Mouse (Mus musculus): Measurements from ENCODE around the gene Gpn2. TPM values are rescaled to one million over a fixed set of nuclear protein-coding genes. Genes with fewer than 3 reads are reported as not detected.

Gpn2 gene
- polyA plus RNA-seq, 1 experiment from 2014 or later = 23.6 TPM

DNA sequence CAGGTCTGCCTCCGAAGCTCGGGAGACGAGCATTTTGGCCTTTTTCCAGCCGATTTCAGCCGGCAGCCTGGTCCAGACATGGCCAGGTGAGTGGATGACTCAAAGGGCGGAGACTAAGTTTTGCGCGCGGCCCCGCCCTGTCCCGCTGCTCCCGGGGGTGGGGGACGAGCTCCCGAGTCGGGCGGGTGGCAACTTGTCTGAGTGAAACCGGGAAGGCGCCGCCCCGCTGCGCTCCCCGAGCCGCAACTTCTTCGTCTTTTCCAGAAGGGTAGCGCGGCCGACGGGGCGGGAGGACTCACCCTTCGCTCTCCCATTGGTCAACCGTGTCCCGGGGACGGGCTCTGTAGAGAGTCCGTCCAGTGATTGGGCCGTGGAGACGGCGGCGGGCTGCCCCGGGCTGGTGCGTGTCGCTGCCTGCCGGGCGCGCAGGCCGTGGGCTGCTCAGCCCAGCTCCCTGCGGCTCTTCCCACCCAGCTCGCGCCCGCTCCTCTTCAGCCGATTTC lies 15.5 kb downstream of the Gpn2 start:
- WGBS = under 1% methylated on average over 50 of the region's 50 CpGs
- DNase-seq (ENCODE audit: low spot score) = peak; percentile 91
- H3K9ac ChIP-seq (replicated peaks; ENCODE audit: low read length) = peak overlapping the region; percentile 51
- no peaks in the 10 kb centered on the region for H3K9me3 ChIP-seq (replicated peaks; ENCODE audit: control insufficient read depth, low read length)
- H3K27ac ChIP-seq (replicated peaks; ENCODE audit: low read depth, low read length) = no peak overlapping the region
- H3K4me1 ChIP-seq (ENCODE audit: control insufficient read depth, insufficient read depth, low read length) = peaks cover 3% of the 10 kb centered on the region; the same call in 1 of the 2 replicates
- H3K27me3 ChIP-seq (ENCODE audit: control insufficient read depth, insufficient read depth, low read length) = peaks cover 20% of the 10 kb centered on the region
- H3K4me3 ChIP-seq (ENCODE audit: low read depth, low read length) = peak overlapping the region; percentile 46
- H3K4me2 ChIP-seq (ENCODE audit: low read depth, low read length) = peak overlapping the region; percentile 84
- no peaks in the 10 kb centered on the region for H3K36me3 ChIP-seq (replicated peaks; ENCODE audit: control insufficient read depth, insufficient read depth, low read depth, low read length)
- peak; percentile 93 for ATAC-seq (replicated peaks; ENCODE audit: insufficient number of reproducible peaks, low FRiP score, low TSS enrichment, low read depth)

DNA sequence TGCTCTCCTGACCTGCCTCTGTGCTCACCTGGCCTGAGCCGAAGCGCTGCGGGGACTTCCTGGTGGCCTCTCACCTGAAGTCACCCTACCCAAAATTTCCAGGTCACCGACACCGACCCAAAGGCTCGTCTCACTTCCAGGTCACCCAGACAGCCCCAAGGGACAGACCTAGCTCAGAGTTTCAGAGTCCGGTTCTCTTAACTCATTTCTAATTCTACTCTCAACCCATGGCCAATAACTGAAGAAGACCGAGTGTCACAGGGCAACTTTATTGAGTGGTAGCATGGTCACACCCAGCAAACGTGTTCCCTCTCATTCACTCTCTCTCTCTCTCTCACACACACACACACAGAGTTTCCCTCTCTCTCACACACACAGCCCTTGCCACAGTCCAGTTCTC lies 16.1 kb downstream of the Gpn2 start:
- H3K4me3 ChIP-seq (ENCODE audit: low read depth, low read length) = peak overlapping the region; percentile 46
- H3K9me3 ChIP-seq (replicated peaks; ENCODE audit: control insufficient read depth, low read length) = no peaks in the 10 kb centered on the region
- no peak for DNase-seq (ENCODE audit: low spot score)
- no peak for ATAC-seq (replicated peaks; ENCODE audit: insufficient number of reproducible peaks, low FRiP score, low TSS enrichment, low read depth)
- peak overlapping the region; percentile 84 for H3K4me2 ChIP-seq (ENCODE audit: low read depth, low read length)
- peaks cover 3% of the 10 kb centered on the region; the same call in 1 of the 2 replicates for H3K4me1 ChIP-seq (ENCODE audit: control insufficient read depth, insufficient read depth, low read length)
- H3K27ac ChIP-seq (replicated peaks; ENCODE audit: low read depth, low read length) = no peak overlapping the region
- peaks cover 20% of the 10 kb centered on the region for H3K27me3 ChIP-seq (ENCODE audit: control insufficient read depth, insufficient read depth, low read length)
- H3K36me3 ChIP-seq (replicated peaks; ENCODE audit: control insufficient read depth, insufficient read depth, low read depth, low read length) = no peaks in the 10 kb centered on the region
- 16% methylated on average over 9 of the region's 9 CpGs for WGBS
- H3K9ac ChIP-seq (replicated peaks; ENCODE audit: low read length) = peak overlapping the region; percentile 51

DNA sequence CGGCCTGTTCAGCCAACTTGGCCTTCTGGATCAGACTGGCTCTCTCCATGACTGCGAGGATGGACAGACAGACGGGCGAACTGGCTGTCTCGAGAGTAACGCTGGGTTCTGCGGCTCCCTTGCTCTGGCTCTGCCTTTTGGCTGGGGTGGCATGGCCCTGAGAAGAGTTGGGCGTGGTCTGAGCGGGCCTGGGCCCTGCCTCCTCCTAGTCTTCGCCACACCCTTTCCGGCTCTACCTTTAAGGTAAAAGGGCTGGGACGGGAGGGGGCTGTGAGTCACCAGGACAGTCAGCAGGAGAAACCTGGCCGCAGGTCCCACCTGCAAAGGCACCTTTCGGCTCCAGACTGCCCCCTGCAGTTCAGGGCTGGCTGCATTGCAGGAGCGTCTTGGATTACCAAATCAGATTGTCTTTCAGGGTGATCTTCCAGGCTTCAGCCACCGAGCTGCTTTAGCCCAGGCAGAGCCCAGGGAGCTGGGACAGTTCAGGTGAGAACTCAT lies 17.6 kb downstream of the Gpn2 start, which contains the start of gene Sfn:
Sfn (minus strand) TSS at position 448 of the 498 bp plus-strand sequence.
- 2% methylated on average over 16 of the region's 16 CpGs for WGBS
- Histone ChIP-seq H3K27me3 (ENCODE audit: control insufficient read depth, insufficient read depth, low read length) (peaks cover 20% of the 10 kb centered on the region), H3K4me1 (ENCODE audit: control insufficient read depth, insufficient read depth, low read length) (peaks cover 3% of the 10 kb centered on the region; the same call in 1 of the 2 replicates), H3K9me3 (replicated peaks; ENCODE audit: control insufficient read depth, low read length) (no peaks in the 10 kb centered on the region), H3K36me3 (replicated peaks; ENCODE audit: control insufficient read depth, insufficient read depth, low read depth, low read length) (no peaks in the 10 kb centered on the region), H3K27ac (replicated peaks; ENCODE audit: low read depth, low read length) (no peak within 1 kb of the TSS), H3K9ac (replicated peaks; ENCODE audit: low read length) (no peak within 1 kb of the TSS), H3K4me2 (ENCODE audit: low read depth, low read length) (peak within 1 kb of the TSS; percentile 32), H3K4me3 (ENCODE audit: low read depth, low read length) (0 out of 2 replicates have a peak within 1 kb of the TSS, but pooled peaks have one; percentile 3)
- ATAC-seq (replicated peaks; ENCODE audit: insufficient number of reproducible peaks, low FRiP score, low TSS enrichment, low read depth) (no peak), DNase-seq (ENCODE audit: low spot score) (peak; percentile 66)

- no peak for ATAC-seq (replicated peaks; ENCODE audit: insufficient number of reproducible peaks, low FRiP score, low TSS enrichment, low read depth)
- H3K4me3 ChIP-seq (ENCODE audit: low read depth, low read length) = no peak overlapping the region
- WGBS = 89% methylated on average over 5 of the region's 5 CpGs
- no peaks in the 10 kb centered on the region for H3K36me3 ChIP-seq (replicated peaks; ENCODE audit: control insufficient read depth, insufficient read depth, low read depth, low read length)
- H3K4me2 ChIP-seq (ENCODE audit: low read depth, low read length) = no peak overlapping the region
- H3K4me1 ChIP-seq (ENCODE audit: control insufficient read depth, insufficient read depth, low read length) = peaks cover 3% of the 10 kb centered on the region; the same call in 1 of the 2 replicates
- H3K27ac ChIP-seq (replicated peaks; ENCODE audit: low read depth, low read length) = no peak overlapping the region
- DNase-seq (ENCODE audit: low spot score) = no peak
- H3K9me3 ChIP-seq (replicated peaks; ENCODE audit: control insufficient read depth, low read length) = no peaks in the 10 kb centered on the region
- H3K27me3 ChIP-seq (ENCODE audit: control insufficient read depth, insufficient read depth, low read length) = peaks cover 20% of the 10 kb centered on the region
- no peak overlapping the region for H3K9ac ChIP-seq (replicated peaks; ENCODE audit: low read length)
These were observed 18.9 kb downstream of the Gpn2 start for GRCm38 (mm10) chr4:133603056-133603455.

DNA sequence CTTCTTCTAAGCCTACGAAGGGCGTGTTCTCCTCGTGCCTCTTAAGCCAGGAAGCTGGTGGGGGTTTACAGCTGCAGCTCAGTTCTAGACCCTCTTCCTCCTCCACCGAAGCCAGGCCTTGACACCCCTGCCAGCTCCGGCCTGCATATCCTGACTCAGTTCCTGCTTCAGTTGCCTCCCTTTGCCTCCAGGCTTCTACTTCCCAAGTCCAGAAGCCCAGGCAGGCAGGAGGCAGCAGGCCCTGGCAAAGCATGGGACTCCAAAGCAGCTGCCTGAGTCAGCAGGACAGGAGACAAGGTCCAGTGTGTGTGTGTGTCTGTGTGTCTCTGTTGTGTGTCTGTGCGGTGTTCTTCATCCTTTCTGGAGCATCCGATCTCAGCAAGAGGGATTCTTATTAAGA lies 20.0 kb downstream of the Gpn2 start:
- Histone ChIP-seq H3K36me3 (replicated peaks; ENCODE audit: control insufficient read depth, insufficient read depth, low read depth, low read length) (no peaks in the 10 kb centered on the region; the same call in 1 of the 2 replicates), H3K4me1 (ENCODE audit: control insufficient read depth, insufficient read depth, low read length) (peaks cover 3% of the 10 kb centered on the region; the same call in 1 of the 2 replicates), H3K27ac (replicated peaks; ENCODE audit: low read depth, low read length) (no peak overlapping the region), H3K4me3 (ENCODE audit: low read depth, low read length) (no peak overlapping the region), H3K4me2 (ENCODE audit: low read depth, low read length) (no peak overlapping the region), H3K9me3 (replicated peaks; ENCODE audit: control insufficient read depth, low read length) (no peaks in the 10 kb centered on the region), H3K9ac (replicated peaks; ENCODE audit: low read length) (no peak overlapping the region), H3K27me3 (ENCODE audit: control insufficient read depth, insufficient read depth, low read length) (peaks cover 15% of the 10 kb centered on the region)
- DNase-seq (ENCODE audit: low spot score) (no peak), ATAC-seq (replicated peaks; ENCODE audit: insufficient number of reproducible peaks, low FRiP score, low TSS enrichment, low read depth) (no peak)
- 86% methylated on average over 7 of the region's 7 CpGs for WGBS

- H3K27ac ChIP-seq (replicated peaks; ENCODE audit: low read depth, low read length) = no peak overlapping the region
- WGBS = 49% methylated on average over 6 of the region's 6 CpGs
- H3K4me1 ChIP-seq (ENCODE audit: control insufficient read depth, insufficient read depth, low read length) = peaks cover 3% of the 10 kb centered on the region; the same call in 1 of the 2 replicates
- H3K4me2 ChIP-seq (ENCODE audit: low read depth, low read length) = no peak overlapping the region
- H3K36me3 ChIP-seq (replicated peaks; ENCODE audit: control insufficient read depth, insufficient read depth, low read depth, low read length) = no peaks in the 10 kb centered on the region; the same call in 1 of the 2 replicates
- H3K9me3 ChIP-seq (replicated peaks; ENCODE audit: control insufficient read depth, low read length) = no peaks in the 10 kb centered on the region
- ATAC-seq (replicated peaks; ENCODE audit: insufficient number of reproducible peaks, low FRiP score, low TSS enrichment, low read depth) = no peak
- peak; percentile 29 for DNase-seq (ENCODE audit: low spot score)
- H3K9ac ChIP-seq (replicated peaks; ENCODE audit: low read length) = no peak overlapping the region
- H3K27me3 ChIP-seq (ENCODE audit: control insufficient read depth, insufficient read depth, low read length) = peaks cover 15% of the 10 kb centered on the region
- no peak overlapping the region for H3K4me3 ChIP-seq (ENCODE audit: low read depth, low read length)
These were observed 20.7 kb downstream of the Gpn2 start for GRCm38 (mm10) chr4:133604856-133605255.

DNA sequence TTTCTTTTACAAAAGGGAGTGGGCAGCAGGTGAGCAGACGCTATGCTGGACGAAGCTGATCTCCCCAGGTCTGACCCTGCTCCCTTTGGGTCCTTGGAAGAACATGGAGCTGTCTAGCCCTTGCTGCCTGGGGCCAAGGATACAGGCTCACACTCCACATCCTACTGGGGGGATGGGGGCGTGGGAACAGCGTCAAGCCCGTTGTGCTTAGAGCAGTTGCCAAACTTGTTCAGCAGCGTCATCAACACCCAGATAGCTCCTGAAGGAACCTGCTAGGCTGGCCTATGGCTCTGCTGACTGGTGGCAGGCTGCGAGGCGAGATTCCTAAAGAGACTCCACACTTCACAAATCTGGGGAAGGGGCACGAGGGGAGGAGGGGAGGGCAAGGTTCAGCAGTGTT lies 21.2 kb downstream of the Gpn2 start:
- Histone ChIP-seq H3K4me3 (ENCODE audit: low read depth, low read length) (no peak overlapping the region), H3K4me2 (ENCODE audit: low read depth, low read length) (no peak overlapping the region), H3K9ac (replicated peaks; ENCODE audit: low read length) (no peak overlapping the region), H3K9me3 (replicated peaks; ENCODE audit: control insufficient read depth, low read length) (no peaks in the 10 kb centered on the region), H3K4me1 (ENCODE audit: control insufficient read depth, insufficient read depth, low read length) (peaks cover 3% of the 10 kb centered on the region; the same call in 1 of the 2 replicates), H3K36me3 (replicated peaks; ENCODE audit: control insufficient read depth, insufficient read depth, low read depth, low read length) (no peaks in the 10 kb centered on the region; the same call in 1 of the 2 replicates), H3K27me3 (ENCODE audit: control insufficient read depth, insufficient read depth, low read length) (peaks cover 12% of the 10 kb centered on the region), H3K27ac (replicated peaks; ENCODE audit: low read depth, low read length) (peak overlapping the region; percentile 41; the same call in 1 of the 2 replicates)
- 0 out of 2 replicates have a peak, but pooled peaks have one; percentile 14 for ATAC-seq (replicated peaks; ENCODE audit: insufficient number of reproducible peaks, low FRiP score, low TSS enrichment, low read depth)
- DNase-seq (ENCODE audit: low spot score) = peak; percentile 60
- WGBS = 45% methylated on average over 9 of the region's 9 CpGs

DNA sequence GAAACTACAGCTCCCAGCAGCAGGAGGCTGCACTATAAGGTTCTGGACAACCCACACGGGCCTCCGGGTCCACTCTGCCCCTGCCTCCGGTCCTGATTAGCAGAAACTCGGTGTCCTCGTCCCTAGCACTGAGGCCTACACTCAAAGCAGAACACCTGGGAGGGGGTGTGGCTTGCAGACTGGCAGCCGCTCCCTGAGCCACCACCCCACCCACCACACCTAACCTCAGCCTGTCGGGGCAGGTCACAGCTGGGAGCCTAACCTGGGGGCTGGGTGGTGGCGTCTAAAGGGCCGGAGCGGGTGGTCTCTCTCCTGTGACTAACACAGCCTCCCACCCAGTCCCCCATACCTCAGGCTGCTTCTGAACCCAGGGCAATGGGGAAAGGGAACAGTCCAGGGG lies 23.1 kb downstream of the Gpn2 start:
- H3K4me3 ChIP-seq (ENCODE audit: low read depth, low read length) = no peak overlapping the region
- no peak for ATAC-seq (replicated peaks; ENCODE audit: insufficient number of reproducible peaks, low FRiP score, low TSS enrichment, low read depth)
- H3K9ac ChIP-seq (replicated peaks; ENCODE audit: low read length) = no peak overlapping the region
- H3K4me1 ChIP-seq (ENCODE audit: control insufficient read depth, insufficient read depth, low read length) = no peaks in the 10 kb centered on the region
- H3K4me2 ChIP-seq (ENCODE audit: low read depth, low read length) = no peak overlapping the region
- no peak overlapping the region; the same call in 1 of the 2 replicates for H3K27ac ChIP-seq (replicated peaks; ENCODE audit: low read depth, low read length)
- WGBS = 67% methylated on average over 10 of the region's 10 CpGs
- DNase-seq (ENCODE audit: low spot score) = no peak
- H3K27me3 ChIP-seq (ENCODE audit: control insufficient read depth, insufficient read depth, low read length) = peaks cover 4% of the 10 kb centered on the region; the same call in 1 of the 2 replicates
- no peaks in the 10 kb centered on the region; the same call in 1 of the 2 replicates for H3K36me3 ChIP-seq (replicated peaks; ENCODE audit: control insufficient read depth, insufficient read depth, low read depth, low read length)
- no peaks in the 10 kb centered on the region for H3K9me3 ChIP-seq (replicated peaks; ENCODE audit: control insufficient read depth, low read length)
